Mouse (Mus musculus) heart, postnatal 0 days (tissue): Measurements from ENCODE around the gene Aif1.

ENCODE experiments used
- CTCF ChIP-seq: IDR thresholded peaks from 2 replicates; pipeline ENCODE4 v1.5.1; 2016; ENCODE audit warnings: antibody characterized with exemption, control low read depth, low read depth
- EP300 ChIP-seq: IDR thresholded peaks from 2 replicates; pipeline ENCODE4 v1.6.1; 2016; ENCODE audit warnings: antibody characterized with exemption, low read depth

DNA sequence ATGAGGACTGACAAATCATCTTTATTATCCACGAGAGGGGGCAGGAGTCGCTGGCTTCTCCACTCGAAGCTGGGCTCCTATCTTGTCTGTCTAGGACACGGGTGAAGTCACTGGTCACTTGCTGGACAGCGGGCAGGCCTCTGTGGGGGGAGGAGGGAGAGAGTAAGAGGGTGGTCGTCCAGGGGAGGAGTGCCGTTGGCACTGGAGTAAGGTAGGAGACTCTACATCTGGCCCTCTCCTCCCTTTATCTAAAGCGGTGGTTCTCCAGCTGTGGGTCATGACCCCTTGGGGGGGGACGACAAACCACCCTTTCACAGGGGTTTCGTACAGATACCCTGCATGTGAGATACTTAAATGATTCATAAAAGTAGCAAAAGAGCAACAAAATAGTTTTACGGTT, 46.9 kb downstream of the Aif1 start:
- TF ChIP-seq EP300 (no peak), CTCF (no peak)
